Mouse (Mus musculus) MEL (cell line): ENCODE results near the gene Scfd1. TPM values are rescaled to one million over a fixed set of nuclear protein-coding genes. Genes with fewer than 3 reads are reported as not detected.

ENCODE experiments used
- DNase-seq: peaks from one replicate; pipeline ENCODE4 v3.0.0; 2011; ENCODE audit warnings: low read depth, low spot score
- H3K27ac ChIP-seq: 2 replicates; pipeline ENCODE4 v1.5.1; 2012; ENCODE audit warnings: low read depth, mild to moderate bottlenecking, control low read depth, low read length, moderate library complexity; ENCODE audit not compliant: control insufficient read depth
- H3K27me3 ChIP-seq, 2 experiments: fragments of 150-350 bp in 1 of 2; sonication (generic) in 1 of 2; 2 replicates each; pipeline ENCODE4 v1.6.1; 2012; ENCODE audit warnings: low read length in 2 of 2, mild to moderate bottlenecking in 2 of 2, improper control_type of control experiment in 1 of 2, moderate library complexity in 1 of 2; ENCODE audit not compliant: insufficient read depth in 2 of 2, control insufficient read depth in 1 of 2
- H3K36me3 ChIP-seq, 2 experiments: 2 replicates each; pipeline ENCODE4 v1.6.1; 2012 to 2014; ENCODE audit warnings: low read length in 2 of 2, improper control_type of control experiment in 1 of 2, inconsistent platforms in 1 of 2, mild to moderate bottlenecking in 1 of 2; ENCODE audit not compliant: insufficient read depth in 2 of 2, control insufficient read depth in 1 of 2
- H3K4me1 ChIP-seq, 2 experiments: fragments of 150-350 bp in 1 of 2; sonication (generic) in 1 of 2; 2 replicates each; pipeline ENCODE4 v1.6.1; 2012; ENCODE audit warnings: low read length in 2 of 2, improper control_type of control experiment in 1 of 2, mild to moderate bottlenecking in 1 of 2; ENCODE audit not compliant: insufficient read depth in 2 of 2, control insufficient read depth in 1 of 2
- H3K4me3 ChIP-seq, 2 experiments: fragments of 150-350 bp in 1 of 2; sonication (generic) in 1 of 2; 2 replicates each; pipeline ENCODE4 v1.5.1; 2012; ENCODE audit warnings: low read depth in 2 of 2, low read length in 2 of 2, mild to moderate bottlenecking in 2 of 2, moderate library complexity in 2 of 2, control low read depth in 1 of 2, improper control_type of control experiment in 1 of 2; ENCODE audit not compliant: control insufficient read depth in 1 of 2, insufficient read depth in 1 of 2
- H3K79me2 ChIP-seq: 2 replicates; pipeline ENCODE4 v1.6.1; 2012; ENCODE audit warnings: mild to moderate bottlenecking, low read length, moderate library complexity; ENCODE audit not compliant: control insufficient read depth, poor library complexity, insufficient read depth
- H3K9ac ChIP-seq: 2 replicates; pipeline ENCODE4 v1.6.1; 2012; ENCODE audit warnings: low read depth, mild to moderate bottlenecking, control low read depth, low read length, moderate library complexity; ENCODE audit not compliant: control insufficient read depth, poor library complexity, severe bottlenecking
- H3K9me3 ChIP-seq: fragments of 150-350 bp; sonication (generic); replicated peaks from 2 replicates; pipeline ENCODE4 v1.6.1; 2012; ENCODE audit warnings: mild to moderate bottlenecking, low read length, improper control_type of control experiment, moderate library complexity; ENCODE audit not compliant: insufficient read depth
- CHD1 ChIP-seq: IDR thresholded peaks from 2 replicates; pipeline ENCODE4 v1.6.1; 2012; ENCODE audit warnings: low read depth, mild to moderate bottlenecking, inconsistent platforms, low read length, improper control_type of control experiment
- CHD2 ChIP-seq: IDR thresholded peaks from 2 replicates; pipeline ENCODE4 v1.6.1; 2011; ENCODE audit warnings: low read length, improper control_type of control experiment
- ELF1 ChIP-seq: IDR thresholded peaks from 2 replicates; pipeline ENCODE4 v1.6.1; 2014; ENCODE audit warnings: low read depth, mild to moderate bottlenecking, inconsistent platforms, low read length, improper control_type of control experiment, moderate library complexity
- EP300 ChIP-seq, 2 experiments: IDR thresholded peaks; 2 replicates each; pipeline ENCODE4 v1.6.1; 2011; ENCODE audit warnings: improper control_type of control experiment in 2 of 2, low read length in 2 of 2, low read depth in 1 of 2, mild to moderate bottlenecking in 1 of 2
- GATA1 ChIP-seq: IDR thresholded peaks from 2 replicates; pipeline ENCODE4 v1.6.1; 2011; ENCODE audit warnings: low read depth, low read length, improper control_type of control experiment
- HCFC1 ChIP-seq: IDR thresholded peaks from 2 replicates; pipeline ENCODE4 v1.6.1; 2012; ENCODE audit warnings: low read depth, mild to moderate bottlenecking, inconsistent platforms, low read length, improper control_type of control experiment, moderate library complexity
- MAX ChIP-seq: IDR thresholded peaks from 2 replicates; pipeline ENCODE4 v1.6.1; 2011; ENCODE audit warnings: low read length, improper control_type of control experiment
- MAZ ChIP-seq: IDR thresholded peaks from 2 replicates; pipeline ENCODE4 v1.6.1; 2012; ENCODE audit warnings: low read depth, mild to moderate bottlenecking, inconsistent platforms, low read length, improper control_type of control experiment
- MYC ChIP-seq: IDR thresholded peaks from 2 replicates; pipeline ENCODE4 v1.6.1; 2011; ENCODE audit warnings: low read depth, mild to moderate bottlenecking, low read length, improper control_type of control experiment, moderate library complexity
- NELFE ChIP-seq: IDR thresholded peaks from 2 replicates; pipeline ENCODE4 v1.6.1; 2011; ENCODE audit warnings: low read depth, low read length, improper control_type of control experiment
- POLR2A ChIP-seq, 2 experiments: IDR thresholded peaks; 2 replicates each; pipeline ENCODE4 v1.6.1; 2011 to 2012; ENCODE audit warnings: low read length in 2 of 2, mild to moderate bottlenecking in 2 of 2, control low read depth in 1 of 2, improper control_type of control experiment in 1 of 2, low read depth in 1 of 2, moderate library complexity in 1 of 2; ENCODE audit not compliant: control insufficient read depth in 1 of 2, insufficient read depth in 1 of 2, poor library complexity in 1 of 2
- POLR2AphosphoS2 ChIP-seq: IDR thresholded peaks from 2 replicates; pipeline ENCODE4 v1.6.1; 2011; ENCODE audit warnings: low read length, improper control_type of control experiment
- POLR2AphosphoS5 ChIP-seq: IDR thresholded peaks from 2 replicates; pipeline ENCODE4 v1.6.1; 2012; ENCODE audit warnings: low read depth, borderline replicate concordance, mild to moderate bottlenecking, inconsistent platforms, low read length, moderate library complexity, mixed read lengths
- RCOR1 ChIP-seq: IDR thresholded peaks from 2 replicates; pipeline ENCODE4 v1.6.1; 2012; ENCODE audit warnings: low read depth, mild to moderate bottlenecking, inconsistent platforms, low read length, improper control_type of control experiment
- SIN3A ChIP-seq: IDR thresholded peaks from 2 replicates; pipeline ENCODE4 v1.6.1; 2012; ENCODE audit warnings: low read length, improper control_type of control experiment, inconsistent platforms
- SMC3 ChIP-seq: IDR thresholded peaks from 2 replicates; pipeline ENCODE4 v1.6.1; 2011; ENCODE audit warnings: low read depth, low read length, improper control_type of control experiment
- TAL1 ChIP-seq: IDR thresholded peaks from 2 replicates; pipeline ENCODE4 v1.6.1; 2012; ENCODE audit warnings: mild to moderate bottlenecking, inconsistent platforms, low read length, moderate library complexity, mixed read lengths
- UBTF ChIP-seq: IDR thresholded peaks from 2 replicates; pipeline ENCODE4 v1.6.1; 2012; ENCODE audit warnings: low read depth, mild to moderate bottlenecking, inconsistent platforms, low read length, improper control_type of control experiment, moderate library complexity, borderline replicate concordance; ENCODE audit not compliant: insufficient read depth
- USF2 ChIP-seq, 2 experiments: IDR thresholded peaks; 2 replicates each; pipeline ENCODE4 v1.6.1; 2011 to 2012; ENCODE audit warnings: improper control_type of control experiment in 2 of 2, low read length in 2 of 2, borderline replicate concordance in 1 of 2, inconsistent platforms in 1 of 2, low read depth in 1 of 2, mild to moderate bottlenecking in 1 of 2; ENCODE audit not compliant: insufficient read depth in 1 of 2
- ZNF384 ChIP-seq: IDR thresholded peaks from 2 replicates; pipeline ENCODE4 v1.6.1; 2012; ENCODE audit warnings: low read depth, mild to moderate bottlenecking, inconsistent platforms, low read length, improper control_type of control experiment
- polyA plus RNA-seq, 2 experiments: library from polyadenylated mRNA; stranded (reverse) in 1 of 2; unstranded in 1 of 2; fragments of >175 nt in 1 of 2; fragments of >200 nt in 1 of 2; gene quantifications; 2 replicates each; pipeline versions ENCODE4 v1.2.1 to v1.2.4; 2012; ENCODE audit warnings: low replicate concordance in 2 of 2, low read depth in 1 of 2; ENCODE audit not compliant: insufficient read length in 2 of 2, insufficient read depth in 1 of 2, missing spikeins in 1 of 2
- total RNA-seq: library from RNA; depleted of rRNA; stranded (reverse); fragments of 300-350 nt; gene quantifications from 2 replicates; pipeline ENCODE4 v1.2.3, GENCODE M21; 2012

Gene Scfd1
- total and polyA plus RNA-seq, 3 experiments = 28.0 to 35.4 TPM; not detected in 1

- TF ChIP-seq CHD2 (no peak), UBTF (no peak), MYC (0 out of 2 replicates have a peak, but pooled peaks have one; percentile 11), MAX (0 out of 2 replicates have a peak, but pooled peaks have one; percentile 21), POLR2A (IDR thresholded peaks at IDR 0.05; ENCODE audit: control insufficient read depth in 1 of 2, insufficient read depth in 1 of 2, low read depth in 1 of 2, low read length in 2 of 2, poor library complexity in 1 of 2) (peak; percentile 74 to 91)
- TF ChIP-seq, all 39 proteins: peak for 19
Observed at GRCm38 (mm10) chr12:51377003-51377887, at the start of gene Scfd1 (continued).

- DNase-seq = no peak
- H3K4me3 ChIP-seq = no peak overlapping the region
- H3K36me3 ChIP-seq = no peaks in the 10 kb centered on the region
- no peak overlapping the region for H3K27ac ChIP-seq
- H3K9me3 ChIP-seq = no peaks in the 10 kb centered on the region
- no peaks in the 10 kb centered on the region for H3K79me2 ChIP-seq
- TF ChIP-seq ZNF384 (peak; percentile 51; the same call in 1 of the 2 replicates), RCOR1 (peak; percentile 73), USF2 (IDR thresholded peaks at IDR 0.05; ENCODE audit: borderline replicate concordance in 1 of 2, insufficient read depth in 1 of 2, low read depth in 1 of 2, low read length in 2 of 2) (no peak), GATA1 (peak; percentile 31; the same call in 1 of the 2 replicates), SMC3 (no peak), EP300 (IDR thresholded peaks at IDR 0.05; ENCODE audit: low read depth in 1 of 2, low read length in 2 of 2) (peak in 1 of 2 experiments; percentile 22; a peak in 1 of 4 replicates)
- TF ChIP-seq, all 39 proteins: peak for 4
- Histone ChIP-seq H3K4me1 (no peaks in the 10 kb centered on the region), H3K27me3 (no peaks in the 10 kb centered on the region), H3K9ac (no peak overlapping the region)
Observed at GRCm38 (mm10) chr12:51337014-51337413, 40.3 kb upstream of the Scfd1 start.

- H3K9me3 ChIP-seq = no peaks in the 10 kb centered on the region
- no peaks in the 10 kb centered on the region for H3K27me3 ChIP-seq
- H3K9ac ChIP-seq = no peak overlapping the region
- H3K36me3 ChIP-seq = peaks cover 1 to 14% of the 10 kb centered on the region in 2 experiments; a peak in 3 of 4 replicates
- no peak overlapping the region for H3K4me3 ChIP-seq
- TF ChIP-seq CHD2 (no peak), ELF1 (no peak), POLR2AphosphoS5 (no peak), POLR2AphosphoS2 (no peak), SIN3A (no peak), NELFE (no peak), HCFC1 (no peak), MAX (no peak), MAZ (no peak), CHD1 (no peak), EP300 (IDR thresholded peaks at IDR 0.05; ENCODE audit: low read depth in 1 of 2, low read length in 2 of 2) (no peak), TAL1 (no peak)
- H3K79me2 ChIP-seq = peaks cover 24% of the 10 kb centered on the region
- DNase-seq = no peak
- no peak overlapping the region for H3K27ac ChIP-seq
- H3K4me1 ChIP-seq = peaks cover 0 to 6% of the 10 kb centered on the region in 2 experiments; a peak in 2 of 4 replicates
Observed at GRCm38 (mm10) chr12:51346121-51346520, 31.2 kb upstream of the Scfd1 start.
